ENCODE assay signal across 9 mouse cellular contexts in genomic region chr9:72273646-72274410, GRCm38 (mm10). TPM values are rescaled to one million over a fixed set of nuclear protein-coding genes. Genes with fewer than 3 reads are reported as not detected.
DNase-seq lines count a peak whose midpoint lies in the region; ATAC-seq and TF ChIP-seq lines count a peak whose summit lies in the region.
"Had no signal": no experiment of that assay in that cellular context is flagged by ENCODE, and none has a peak within 500 bp of the region (broad histone marks: within the 10 kb centered on the region; RNA-seq: fewer than 3 reads in every experiment).

No protein-coding gene starts in this region.

- DNase-seq in heart, adult 8-10 months (ENCODE audit: low spot score): no peak
- DNase-seq in lung, postnatal 0 days (ENCODE audit: low spot score): no peak
- no peak for DNase-seq in lung, postnatal 10 days
- DNase-seq in liver, embryonic 13.5 days: no peak
- DNase-seq in cerebellum, adult 9-11 months: no peak

- peak overlapping the region; percentile 75; the same call in 1 of the 2 replicates for H3K4me3 ChIP-seq in heart, embryonic 13.5 days
- no peak overlapping the region for H3K4me3 ChIP-seq in lung, postnatal 0 days (ENCODE audit: low read depth, low read length)
- H3K4me3 ChIP-seq in liver, embryonic 13.5 days (replicated peaks): peak overlapping the region; percentile 78; the same call in 1 of the 2 replicates
- no peak overlapping the region for H3K4me3 ChIP-seq in stomach, embryonic 16.5 days (replicated peaks; ENCODE audit: low read length)

- no peaks in the 10 kb centered on the region for H3K27me3 ChIP-seq in heart, embryonic 13.5 days (replicated peaks)
- H3K27me3 ChIP-seq in lung, postnatal 0 days (replicated peaks; ENCODE audit: insufficient read depth, low read length): no peaks in the 10 kb centered on the region
- H3K27me3 ChIP-seq in liver, embryonic 13.5 days: no peaks in the 10 kb centered on the region
- no peaks in the 10 kb centered on the region for H3K27me3 ChIP-seq in stomach, embryonic 16.5 days (ENCODE audit: control insufficient read depth, insufficient read depth, low read length)
- H3K27me3 ChIP-seq: embryonic facial prominence, embryonic 15.5 days; neural tube, embryonic 12.5 days had no signal

- TF ChIP-seq CTCF in lung, postnatal 0 days (IDR thresholded peaks at IDR 0.05): peak; percentile 28; the same call in 1 of the 2 replicates

- no peak overlapping the region for H3K27ac ChIP-seq in heart, embryonic 13.5 days (replicated peaks)
- no peak overlapping the region for H3K27ac ChIP-seq in lung, postnatal 0 days (ENCODE audit: low read length)
- no peak overlapping the region for H3K27ac ChIP-seq in liver, embryonic 13.5 days
- H3K27ac ChIP-seq in stomach, embryonic 16.5 days (ENCODE audit: low read length): no peak overlapping the region

- WGBS in heart, embryonic 13.5 days: 84% methylated on average over 7 of the region's 7 CpGs
- 86% methylated on average over 7 of the region's 7 CpGs for WGBS in lung, postnatal 0 days
- WGBS in liver, embryonic 13.5 days (ENCODE audit: insufficient replicate concordance): 82% methylated on average over 7 of the region's 7 CpGs
- 89% methylated on average over 7 of the region's 7 CpGs for WGBS in stomach, embryonic 16.5 days

- no peak for ATAC-seq in heart, embryonic 13.5 days (ENCODE audit: extremely low read depth, insufficient number of reproducible peaks, low FRiP score, low TSS enrichment)
- no peak for ATAC-seq in lung, postnatal 0 days
- ATAC-seq in liver, embryonic 13.5 days (ENCODE audit: low read depth): no peak
- ATAC-seq in stomach, embryonic 16.5 days (ENCODE audit: insufficient read depth, low FRiP score): no peak

- 0 out of 2 replicates have a peak, but pooled peaks cover 16% of the 10 kb centered on the region for H3K9me3 ChIP-seq in heart, embryonic 13.5 days
- H3K9me3 ChIP-seq in lung, postnatal 0 days (ENCODE audit: low read length): no peaks in the 10 kb centered on the region
- H3K9me3 ChIP-seq in liver, embryonic 13.5 days (replicated peaks): no peaks in the 10 kb centered on the region
- peaks cover 15% of the 10 kb centered on the region for H3K9me3 ChIP-seq in stomach, embryonic 16.5 days (replicated peaks; ENCODE audit: control insufficient read depth, low read length)

- no peaks in the 10 kb centered on the region for H3K36me3 ChIP-seq in heart, embryonic 13.5 days
- H3K36me3 ChIP-seq in lung, postnatal 0 days (ENCODE audit: insufficient read depth, low read length): no peaks in the 10 kb centered on the region
- no peaks in the 10 kb centered on the region for H3K36me3 ChIP-seq in liver, embryonic 13.5 days
- H3K36me3 ChIP-seq in stomach, embryonic 16.5 days (ENCODE audit: control insufficient read depth, insufficient read depth, low read length): no peaks in the 10 kb centered on the region
- H3K36me3 ChIP-seq: embryonic facial prominence, embryonic 15.5 days; neural tube, embryonic 12.5 days had no signal

- no peak overlapping the region for H3K4me2 ChIP-seq in heart, embryonic 13.5 days
- H3K4me2 ChIP-seq in lung, postnatal 0 days (replicated peaks; ENCODE audit: low read depth, low read length): no peak overlapping the region
- H3K4me2 ChIP-seq in liver, embryonic 13.5 days: peak overlapping the region; percentile 81; the same call in 1 of the 2 replicates
- H3K4me2 ChIP-seq in stomach, embryonic 16.5 days (ENCODE audit: low read depth, low read length): peak overlapping the region; percentile 70; the same call in 1 of the 2 replicates

- no peak overlapping the region for H3K9ac ChIP-seq in heart, embryonic 13.5 days
- H3K9ac ChIP-seq in lung, postnatal 0 days (replicated peaks; ENCODE audit: low read depth): no peak overlapping the region
- no peak overlapping the region for H3K9ac ChIP-seq in liver, embryonic 13.5 days
- H3K9ac ChIP-seq in stomach, embryonic 16.5 days (ENCODE audit: low read length): no peak overlapping the region

- H3K4me1 ChIP-seq in heart, embryonic 13.5 days: peaks cover 22% of the 10 kb centered on the region
- H3K4me1 ChIP-seq in lung, postnatal 0 days (ENCODE audit: insufficient read depth, low read depth, low read length): peaks cover 4% of the 10 kb centered on the region; the same call in 1 of the 2 replicates
- peaks cover 22% of the 10 kb centered on the region for H3K4me1 ChIP-seq in liver, embryonic 13.5 days (replicated peaks)
- H3K4me1 ChIP-seq in stomach, embryonic 16.5 days (ENCODE audit: control insufficient read depth, insufficient read depth, low read length): peaks cover 7% of the 10 kb centered on the region

- no peak for TF ChIP-seq EP300 in lung, postnatal 0 days (IDR thresholded peaks at IDR 0.05)

RNA-seq across cellular contexts. Expression of gene Zfp280d, which starts 0.8 kb away (rescaled TPM):
- 21.5 and 22.8 TPM in 2 replicates for polyA plus RNA-seq in heart, embryonic 13.5 days (2015; fragmentation: Nextera tagmentation; extraction: Ambion mirVana)
- 10 to 100 TPM; 13.9 to 23.0 (median 20.5) TPM for total RNA-seq in heart, adult 8-10 months (2022)
- polyA plus RNA-seq in lung, postnatal 0 days (2015; fragmentation: Nextera tagmentation; extraction: Ambion mirVana): 19.1 and 19.6 TPM in 2 replicates
- 11.7 and 15.3 TPM in 2 replicates for polyA plus RNA-seq in liver, embryonic 13.5 days (2015; fragmentation: Nextera tagmentation; extraction: Ambion mirVana)
- polyA plus RNA-seq in stomach, embryonic 16.5 days (2015; fragmentation: Nextera tagmentation; extraction: Ambion mirVana): 28.8 and 34.5 TPM in 2 replicates

Comparison
In these comparisons a context has a peak if more than half of its experiments do, and no peak if none do; other contexts are left out.
1. H3K4me2 ChIP-seq: peak in liver, embryonic 13.5 days (single experiment) and stomach, embryonic 16.5 days (single experiment); none in heart, embryonic 13.5 days (single experiment) and lung, postnatal 0 days (single experiment).
2. H3K4me3 ChIP-seq: peak in heart, embryonic 13.5 days (single experiment) and liver, embryonic 13.5 days (single experiment); none in lung, postnatal 0 days (single experiment) and stomach, embryonic 16.5 days (single experiment).